Mouse (Mus musculus) ES-Bruce4 (cell line): ENCODE results near the gene Dock6. TPM values are rescaled to one million over a fixed set of nuclear protein-coding genes. Genes with fewer than 3 reads are reported as not detected.
A peak's percentile ranks its signal among the peaks of the same experiment; 100 is the strongest.

Experiments
- H3K27ac ChIP-seq: 2 replicates; pipeline ENCODE4 v1.5.1; 2012; ENCODE audit warnings: low read length, inconsistent platforms; ENCODE audit not compliant: insufficient read depth
- H3K27me3 ChIP-seq: 2 replicates; pipeline ENCODE4 v1.6.1; 2012; ENCODE audit warnings: mild to moderate bottlenecking, low read length, inconsistent platforms; ENCODE audit not compliant: control insufficient read depth, poor library complexity, insufficient read depth, severe bottlenecking
- H3K36me3 ChIP-seq: 2 replicates; pipeline ENCODE4 v1.6.1; 2012; ENCODE audit warnings: inconsistent platforms, mild to moderate bottlenecking, low read length, moderate library complexity; ENCODE audit not compliant: control insufficient read depth, poor library complexity, insufficient read depth, severe bottlenecking
- H3K4me1 ChIP-seq: one replicate; pipeline ENCODE4 v1.8.1; 2011; ENCODE audit warnings: low read length; ENCODE audit not compliant: control insufficient read depth, insufficient read depth
- H3K4me3 ChIP-seq: 2 replicates; pipeline ENCODE4 v1.5.1; 2011; ENCODE audit warnings: low read depth, mild to moderate bottlenecking, low read length
- H3K9ac ChIP-seq: 2 replicates; pipeline ENCODE4 v1.6.1; 2012; ENCODE audit warnings: low read depth, mild to moderate bottlenecking, inconsistent platforms; ENCODE audit not compliant: poor library complexity, severe bottlenecking
- H3K9me3 ChIP-seq: replicated peaks from 2 replicates; pipeline ENCODE4 v1.6.1; 2012; ENCODE audit warnings: mild to moderate bottlenecking, low read length, inconsistent platforms; ENCODE audit not compliant: control insufficient read depth, poor library complexity, insufficient read depth, severe bottlenecking
- CTCF ChIP-seq: IDR thresholded peaks from one replicate; pipeline ENCODE4 v1.8.1; 2011; ENCODE audit warnings: low read depth, low read length
- EP300 ChIP-seq: IDR thresholded peaks from 2 replicates; pipeline ENCODE4 v1.6.1; 2011; ENCODE audit warnings: low read depth, low read length; ENCODE audit not compliant: insufficient read depth
- POLR2A ChIP-seq: IDR thresholded peaks from one replicate; pipeline ENCODE4 v1.8.1; 2011; ENCODE audit warnings: low read length; ENCODE audit not compliant: insufficient read depth
- polyA plus RNA-seq: library from polyadenylated mRNA; stranded (reverse); fragments of >200 nt; gene quantifications from 2 replicates; pipeline ENCODE4 v1.2.4, GENCODE M21; 2011; ENCODE audit warnings: low read depth; ENCODE audit not compliant: missing spikeins, insufficient read depth, insufficient read length

Dock6 gene
- polyA plus RNA-seq, 1 experiment = 74.9 TPM

DNA sequence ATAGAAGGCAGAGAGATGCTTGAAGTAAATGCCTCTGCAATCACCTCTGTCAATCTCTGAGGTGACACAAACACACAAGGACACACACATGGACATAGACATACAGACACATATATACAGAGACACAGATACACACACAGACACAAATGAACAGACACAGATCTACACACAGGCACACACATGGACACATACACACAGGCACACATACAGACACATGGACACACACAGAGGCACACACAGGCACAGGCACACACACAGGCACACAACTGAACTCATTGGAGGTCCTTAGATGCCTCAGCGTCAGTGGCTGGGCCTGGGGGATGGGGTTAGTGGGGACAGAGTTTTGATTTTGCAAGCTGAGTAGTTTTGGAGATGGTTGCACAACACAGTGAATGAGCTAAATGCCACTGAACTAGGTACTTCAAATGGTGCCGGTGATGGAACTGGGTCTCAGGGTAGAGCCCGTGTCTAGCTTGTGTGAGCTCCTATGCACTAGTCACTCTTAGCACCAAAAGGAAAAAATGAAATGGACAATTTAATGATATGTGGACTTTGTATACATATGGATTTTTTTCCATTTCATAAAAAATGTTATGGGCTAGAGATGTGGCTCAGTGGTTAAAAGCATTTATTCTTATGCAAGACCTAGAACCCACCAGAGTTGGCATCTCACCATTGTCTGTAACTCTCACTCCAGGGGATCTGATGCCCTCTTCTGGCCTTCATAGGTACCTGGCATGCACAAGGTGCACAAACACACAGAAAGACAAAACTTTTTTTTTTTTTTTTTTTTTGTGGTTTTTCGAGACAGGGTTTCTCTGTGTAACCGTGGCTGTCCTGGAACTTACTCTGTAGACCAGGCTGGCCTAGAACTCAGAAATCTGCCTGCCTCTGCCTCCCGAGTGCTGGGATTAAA lies 88.1 kb downstream of the Dock6 start:
- Histone ChIP-seq H3K4me1 (peaks cover 18% of the 10 kb centered on the region), H3K36me3 (no peaks in the 10 kb centered on the region), H3K27ac (no peak overlapping the region), H3K9ac (no peak overlapping the region), H3K27me3 (no peaks in the 10 kb centered on the region), H3K9me3 (no peaks in the 10 kb centered on the region), H3K4me3 (no peak overlapping the region)
- TF ChIP-seq POLR2A = no peak
- TF ChIP-seq EP300 = no peak
- TF ChIP-seq CTCF = no peak

GRCm38 (mm10) chr9:21762135-21762534 lies 90.3 kb downstream of the Dock6 start:
- Histone ChIP-seq H3K27ac (peak overlapping the region; percentile 22), H3K4me3 (no peak overlapping the region), H3K9me3 (no peaks in the 10 kb centered on the region), H3K27me3 (no peaks in the 10 kb centered on the region), H3K9ac (no peak overlapping the region), H3K4me1 (peaks cover 17% of the 10 kb centered on the region), H3K36me3 (no peaks in the 10 kb centered on the region)
- no peak for TF ChIP-seq POLR2A
- TF ChIP-seq EP300 = 0 out of 2 replicates have a peak, but pooled peaks have one; percentile 28

DNA sequence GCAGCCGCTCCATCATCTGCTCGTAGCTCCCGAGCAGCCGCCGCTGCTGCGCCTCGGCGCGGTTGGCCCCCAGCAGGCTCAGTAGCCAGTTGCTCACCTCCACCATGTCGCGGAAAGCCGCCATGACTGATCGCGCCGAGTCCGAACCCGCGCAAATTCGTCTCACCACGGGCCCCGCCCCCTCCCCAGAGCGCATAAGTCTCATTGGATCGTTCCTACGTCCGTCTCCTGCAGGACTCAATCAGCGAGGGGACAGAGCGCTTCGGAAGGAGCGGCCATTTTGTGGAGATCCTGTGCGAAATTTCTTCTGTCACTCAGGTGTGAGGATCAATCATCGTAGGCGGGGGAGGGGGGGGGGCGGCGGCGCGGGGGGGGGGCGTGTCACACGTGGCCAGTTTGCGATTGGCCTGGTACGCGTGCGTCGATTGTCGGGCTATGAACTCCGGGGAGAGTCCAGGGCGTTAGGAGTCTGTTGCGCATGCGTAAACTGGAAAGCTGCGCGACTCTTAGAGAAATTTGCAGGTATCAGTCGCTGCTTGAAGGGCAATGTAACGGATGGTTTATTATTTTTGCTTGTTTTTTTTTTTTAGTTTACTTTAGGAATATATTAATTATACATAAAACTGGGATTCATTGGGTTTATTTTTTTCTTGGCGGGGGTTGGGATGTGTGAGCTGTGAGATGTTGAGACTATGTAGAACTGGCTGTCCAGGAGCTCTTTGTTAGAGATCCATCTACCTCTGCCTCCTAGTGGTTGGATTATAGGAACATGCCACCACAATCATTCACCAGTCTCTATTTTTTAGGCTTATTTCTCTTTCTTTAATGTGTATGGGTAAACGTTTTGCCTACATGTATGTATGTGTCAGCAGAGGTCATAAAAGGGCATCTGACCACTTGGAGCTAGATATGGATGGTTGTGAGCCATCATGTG lies 92.0 kb downstream of the Dock6 start, which contains the start of gene Spc24:
Spc24 (minus strand) TSS at position 149 of the 934 bp plus-strand sequence.
- Histone ChIP-seq H3K27ac (peak within 1 kb of the TSS; percentile 62), H3K4me1 (peaks cover 7% of the 10 kb centered on the region), H3K27me3 (no peaks in the 10 kb centered on the region), H3K36me3 (peaks cover 4% of the 10 kb centered on the region; the same call in 1 of the 2 replicates), H3K9me3 (no peaks in the 10 kb centered on the region), H3K9ac (peak within 1 kb of the TSS; percentile 88), H3K4me3 (peak within 1 kb of the TSS; percentile 74)
- TF ChIP-seq POLR2A = peak; percentile 49
- TF ChIP-seq EP300 = no peak
- TF ChIP-seq CTCF = no peak

DNA sequence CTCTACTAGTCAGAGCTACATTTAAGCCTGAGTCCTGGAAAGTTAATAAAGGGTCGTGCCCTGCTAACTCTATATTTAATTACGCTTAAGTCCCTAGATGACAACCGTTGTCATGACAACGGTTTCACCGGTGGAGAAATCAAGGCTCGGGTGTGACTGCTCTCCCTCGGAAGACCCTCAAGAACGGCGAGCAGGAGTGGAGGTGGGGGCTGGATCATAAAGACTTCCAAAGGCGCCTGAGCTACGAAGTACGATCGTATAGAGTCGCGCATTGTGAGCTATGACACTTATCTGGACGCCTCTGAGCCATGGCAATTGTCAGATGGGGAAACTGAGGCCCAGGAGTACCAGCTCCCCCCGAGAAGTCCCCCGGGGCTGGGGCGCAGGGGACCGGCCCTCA lies 92.7 kb downstream of the Dock6 start:
- Histone ChIP-seq H3K4me3 (peak overlapping the region; percentile 74), H3K27ac (no peak overlapping the region), H3K4me1 (peaks cover 7% of the 10 kb centered on the region), H3K9ac (peak overlapping the region; percentile 88), H3K9me3 (no peaks in the 10 kb centered on the region), H3K27me3 (no peaks in the 10 kb centered on the region), H3K36me3 (peaks cover 4% of the 10 kb centered on the region; the same call in 1 of the 2 replicates)
- TF ChIP-seq EP300 (no peak), CTCF (no peak), POLR2A (no peak)

DNA sequence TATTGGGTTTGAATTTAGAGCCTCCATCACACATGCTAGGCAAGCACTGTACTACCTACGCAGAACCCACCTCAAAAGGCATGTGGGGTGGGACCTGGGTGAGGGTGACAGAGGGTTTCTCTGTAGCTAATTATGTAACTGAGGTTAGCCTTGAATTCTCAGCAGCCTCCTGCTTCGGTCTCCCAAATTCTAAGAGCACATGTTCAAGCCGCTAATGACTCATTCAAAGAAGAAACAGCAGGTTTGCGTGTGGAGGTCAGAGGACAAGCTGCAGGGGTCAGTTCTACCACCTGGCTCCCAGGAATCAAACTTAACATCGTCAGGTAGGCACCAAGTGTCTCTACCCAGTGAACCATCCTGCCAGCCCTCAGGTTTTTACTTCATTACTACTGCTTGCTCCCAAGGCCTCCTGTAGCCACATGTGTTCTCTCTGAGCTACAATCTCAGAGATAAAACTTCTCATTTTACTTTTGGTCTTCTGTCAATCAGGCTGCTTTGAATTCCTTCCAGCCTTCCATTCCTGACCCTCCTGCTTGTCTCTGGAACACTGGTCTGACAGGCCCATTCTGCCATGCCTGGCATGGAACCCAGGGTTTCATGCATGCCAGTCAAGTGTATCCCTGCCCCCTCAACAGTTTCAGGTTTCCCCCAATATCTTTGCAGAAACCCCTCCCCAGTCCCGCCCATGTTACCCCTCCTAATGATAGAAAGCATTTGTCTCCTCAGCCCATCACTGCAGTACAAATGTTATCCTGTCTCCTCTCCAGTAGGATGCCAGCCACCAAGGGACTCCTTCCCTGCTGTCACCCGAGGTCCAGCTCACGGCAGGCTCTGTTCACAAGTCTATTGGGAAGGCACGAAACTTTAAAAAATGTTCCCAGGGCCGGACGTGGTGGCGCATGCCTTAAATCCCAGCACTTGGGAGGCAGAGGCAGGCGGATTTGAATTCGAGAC lies 93.6 kb downstream of the Dock6 start:
- Histone ChIP-seq H3K4me3 (peak overlapping the region; percentile 74), H3K27ac (no peak overlapping the region), H3K9ac (peak overlapping the region; percentile 88), H3K27me3 (no peaks in the 10 kb centered on the region), H3K4me1 (peaks cover 7% of the 10 kb centered on the region), H3K9me3 (no peaks in the 10 kb centered on the region), H3K36me3 (peaks cover 4% of the 10 kb centered on the region; the same call in 1 of the 2 replicates)
- TF ChIP-seq CTCF (no peak), EP300 (no peak), POLR2A (no peak)
